Mouse (Mus musculus): ENCODE measurements around the gene Olfr204. TPM values are rescaled to one million over a fixed set of nuclear protein-coding genes. Genes with fewer than 3 reads are reported as not detected.

Gene Olfr204
- polyA plus RNA-seq (2017; shearing (Covaris generic)), result under 1 TPM in 1 of 2 experiments, not detected in 1; 0.04 TPM

DNA sequence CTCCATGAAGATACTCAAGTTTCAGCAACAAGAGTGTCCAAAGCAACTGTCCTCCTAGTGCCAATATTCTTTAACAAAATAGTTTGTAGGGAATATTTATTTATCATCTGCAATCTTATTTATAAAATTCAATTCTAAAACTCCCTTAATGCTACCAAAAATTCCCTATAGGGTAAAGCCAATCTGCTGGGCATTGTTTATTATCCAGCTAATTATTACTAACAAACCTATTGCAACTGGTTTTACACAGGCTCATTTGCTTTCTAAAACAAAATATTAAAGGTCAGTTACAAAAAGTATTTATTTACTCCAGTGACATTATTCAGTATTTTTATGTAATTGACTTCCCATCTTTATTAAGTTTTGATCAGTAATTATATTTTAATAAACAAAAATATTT, at the start of gene Olfr204:
Olfr204 (minus strand) TSS at position 101 of the 400 bp plus-strand sequence.

GRCm38 (mm10) chr16:59363893-59364292, 45.8 kb upstream of the Olfr204 start, which contains the start of gene Olfr209:
TSS of gene Olfr209 (minus strand) at chr16:59363993.

GRCm38 (mm10) chr16:59349146-59349545, 31.1 kb upstream of the Olfr204 start, which contains the start of gene Olfr206:
TSS of gene Olfr206 (minus strand) at chr16:59349246.

DNA sequence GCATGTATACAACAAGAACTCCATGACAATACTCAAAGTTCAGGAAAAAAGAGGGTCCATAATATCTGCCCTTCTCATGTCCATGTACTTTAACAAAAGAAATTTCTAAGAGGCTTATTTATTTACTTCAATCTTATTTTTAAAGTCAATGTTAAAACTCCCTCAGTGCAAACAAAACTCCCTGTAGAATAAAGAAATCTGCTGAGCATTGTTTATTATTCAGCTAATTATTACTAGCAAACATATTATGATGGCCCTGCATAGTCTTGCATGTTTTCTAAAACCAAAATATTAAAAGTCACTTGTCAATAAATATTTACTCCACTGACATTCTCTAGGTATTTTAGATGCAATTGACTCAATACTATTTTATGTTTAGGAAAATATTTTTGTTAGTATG, 13.0 kb upstream of the Olfr204 start, which contains the start of gene Olfr205:
Olfr205 (minus strand) TSS at position 101 of the 400 bp plus-strand sequence.

GRCm38 (mm10) chr16:59298581-59298980, 19.5 kb downstream of the Olfr204 start, which contains the start of gene Olfr203:
TSS of gene Olfr203 (plus strand) at chr16:59298881.

DNA sequence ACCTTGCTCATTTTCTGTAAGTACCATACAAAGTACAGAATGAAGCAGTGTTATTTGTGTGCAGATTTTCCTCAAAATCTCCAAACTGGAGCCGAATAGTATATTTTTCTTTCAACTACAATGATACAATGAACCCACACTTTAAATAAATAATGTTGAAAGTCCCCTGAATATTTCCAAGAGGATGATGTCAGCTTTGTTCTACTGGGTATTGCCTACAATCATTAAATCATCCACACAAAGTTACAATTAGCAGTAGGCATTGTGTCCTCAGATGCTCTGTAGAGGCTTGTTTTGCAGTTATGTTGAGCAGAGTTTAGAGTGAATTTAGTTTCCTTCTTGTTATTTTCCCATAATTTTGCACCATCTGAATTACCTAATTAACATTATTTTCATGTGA, 31.4 kb downstream of the Olfr204 start, which contains the start of gene Olfr202:
Olfr202 (minus strand) TSS at position 101 of the 400 bp plus-strand sequence.

DNA sequence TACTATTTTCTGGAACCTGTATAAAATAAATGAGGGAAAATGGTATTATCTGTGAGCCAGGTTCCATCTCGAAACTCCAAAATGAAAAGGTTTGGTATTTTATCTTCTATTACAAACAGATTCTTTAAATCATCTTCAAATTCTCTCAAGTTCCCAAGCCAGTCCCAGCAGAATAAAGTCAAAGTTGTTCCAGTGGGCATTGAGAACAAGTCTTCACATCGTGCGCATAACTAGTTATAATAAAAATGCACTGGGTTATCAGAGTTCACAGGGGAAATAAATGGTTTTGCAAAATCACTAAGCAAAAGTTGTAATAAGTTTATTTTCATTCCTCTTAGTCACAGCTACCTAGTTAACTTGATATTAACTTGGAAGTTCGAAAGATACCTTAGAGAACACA, 45.5 kb downstream of the Olfr204 start, which contains the start of gene Olfr201:
Olfr201 (minus strand) TSS at position 101 of the 400 bp plus-strand sequence.

Other genes starting within 250 kb of the Olfr204 start
- not detected for gene Olfr190, start 240.2 kb downstream of the Olfr204 start, polyA plus RNA-seq (2017; shearing (Covaris generic))
- gene Olfr191, start 228.4 kb downstream of the Olfr204 start, polyA plus RNA-seq (2017; shearing (Covaris generic)), result not detected
- not detected for gene Olfr193, start 206.4 kb downstream of the Olfr204 start, polyA plus RNA-seq (2017; shearing (Covaris generic))
- under 1 TPM in 1 of 2 experiments, not detected in 1; 0.08 TPM for gene Olfr194, start 197.2 kb downstream of the Olfr204 start, polyA plus RNA-seq (2017; shearing (Covaris generic))
- not detected for gene Olfr195, start 171.2 kb downstream of the Olfr204 start, polyA plus RNA-seq (2017; shearing (Covaris generic))
- gene Olfr196, start 147.8 kb downstream of the Olfr204 start, polyA plus RNA-seq (2017; shearing (Covaris generic)), result not detected
- not detected for gene Olfr198, start 114.7 kb downstream of the Olfr204 start, polyA plus RNA-seq (2017; shearing (Covaris generic))
- gene Olfr199, start 98.5 kb downstream of the Olfr204 start, polyA plus RNA-seq (2017; shearing (Covaris generic)), result not detected
- gene Olfr201, start 45.6 kb downstream of the Olfr204 start, polyA plus RNA-seq (2017; shearing (Covaris generic)), result not detected
- not detected for gene Olfr202, start 31.5 kb downstream of the Olfr204 start, polyA plus RNA-seq (2017; shearing (Covaris generic))
- not detected for gene Olfr203, start 19.4 kb downstream of the Olfr204 start, polyA plus RNA-seq (2017; shearing (Covaris generic))
- not detected for gene Olfr205, start 12.9 kb upstream of the Olfr204 start, polyA plus RNA-seq (2017; shearing (Covaris generic))
- not detected for gene Olfr206, start 31.0 kb upstream of the Olfr204 start, polyA plus RNA-seq (2017; shearing (Covaris generic))
- gene Olfr209, start 45.7 kb upstream of the Olfr204 start, polyA plus RNA-seq (2017; shearing (Covaris generic)), result not detected
- gene Gabrr3, start 89.1 kb upstream of the Olfr204 start, polyA plus RNA-seq (2017; shearing (Covaris generic)), result not detected
- gene Riox2, start 153.5 kb upstream of the Olfr204 start, polyA plus RNA-seq (2017; shearing (Covaris generic)), result 10 to 100 TPM; 80.1 to 80.4 TPM

All from activated CD4-positive, CD25-positive, alpha-beta regulatory T cell (primary cell).